In genomic region chr5:120696057-120696743, GRCm38 (mm10) we compare ENCODE assay signal across 19 mouse cellular contexts. TPM values are rescaled to one million over a fixed set of nuclear protein-coding genes. Genes with fewer than 3 reads are reported as not detected.
A peak's percentile ranks its signal among the peaks of the same experiment; 100 is the strongest.
DNase-seq lines count a peak whose midpoint lies in the region; ATAC-seq and TF ChIP-seq lines count a peak whose summit lies in the region.
"Had no signal": no experiment of that assay in that cellular context is flagged by ENCODE, and none has a peak within 500 bp of the region (broad histone marks: within the 10 kb centered on the region; RNA-seq: fewer than 3 reads in every experiment).

No protein-coding gene starts in this region.

- no peak for ATAC-seq in hindbrain, postnatal 0 days
- ATAC-seq in hindbrain, embryonic 14.5 days (ENCODE audit: low FRiP score): no peak
- peak; percentile 42; the same call in 1 of the 2 replicates for ATAC-seq in liver, embryonic 15.5 days (ENCODE audit: insufficient read depth)
- ATAC-seq: hindbrain, embryonic 16.5 days had no signal

- H3K9ac ChIP-seq in hindbrain, postnatal 0 days (replicated peaks; ENCODE audit: low read length): no peak overlapping the region
- H3K9ac ChIP-seq in hindbrain, embryonic 14.5 days: no peak overlapping the region
- H3K9ac ChIP-seq in liver, embryonic 15.5 days: no peak overlapping the region
- H3K9ac ChIP-seq: embryonic facial prominence, embryonic 13.5 days; forebrain, embryonic 12.5 days; heart, embryonic 15.5 days; lung, embryonic 14.5 days; neural tube, embryonic 12.5 days had no signal

- peaks cover 25% of the 10 kb centered on the region for H3K4me1 ChIP-seq in hindbrain, postnatal 0 days (ENCODE audit: insufficient read depth, low read length)
- H3K4me1 ChIP-seq in hindbrain, embryonic 14.5 days (replicated peaks; ENCODE audit: control insufficient read depth, insufficient read depth, low read length): peaks cover 21% of the 10 kb centered on the region; the same call in 1 of the 2 replicates
- H3K4me1 ChIP-seq in E14TG2a.4 (replicated peaks; ENCODE audit: low read depth, low read length): peaks cover 89% of the 10 kb centered on the region
- 0 out of 2 replicates have a peak, but pooled peaks cover 2% of the 10 kb centered on the region for H3K4me1 ChIP-seq in liver, embryonic 15.5 days (replicated peaks)

- peaks cover 20% of the 10 kb centered on the region for H3K36me3 ChIP-seq in hindbrain, postnatal 0 days (ENCODE audit: insufficient read depth, low read length)
- H3K36me3 ChIP-seq in hindbrain, embryonic 14.5 days (replicated peaks; ENCODE audit: control insufficient read depth, insufficient read depth): peaks cover 35% of the 10 kb centered on the region
- H3K36me3 ChIP-seq in E14TG2a.4 (ENCODE audit: insufficient read depth, low read length): no peaks in the 10 kb centered on the region
- H3K36me3 ChIP-seq in liver, embryonic 15.5 days (replicated peaks): no peaks in the 10 kb centered on the region
- H3K36me3 ChIP-seq: heart, embryonic 15.5 days had no signal

- H3K27ac ChIP-seq in hindbrain, postnatal 0 days: no peak overlapping the region
- H3K27ac ChIP-seq in hindbrain, embryonic 14.5 days: no peak overlapping the region
- H3K27ac ChIP-seq in liver, embryonic 15.5 days (replicated peaks): no peak overlapping the region
- H3K27ac ChIP-seq: embryonic facial prominence, embryonic 13.5 days; forebrain, embryonic 12.5 days; heart, embryonic 15.5 days; kidney, postnatal 0 days; left cerebral cortex, adult 2 months; neural tube, embryonic 12.5 days had no signal

- no peaks in the 10 kb centered on the region for H3K27me3 ChIP-seq in hindbrain, postnatal 0 days (ENCODE audit: insufficient read depth, low read length)
- H3K27me3 ChIP-seq in hindbrain, embryonic 14.5 days (ENCODE audit: control insufficient read depth, insufficient read depth, low read length): peaks cover 36% of the 10 kb centered on the region
- peaks cover 38% of the 10 kb centered on the region for H3K27me3 ChIP-seq in E14TG2a.4 (ENCODE audit: insufficient read depth, low read length)
- H3K27me3 ChIP-seq in liver, embryonic 15.5 days: peaks cover 73% of the 10 kb centered on the region

- 73% methylated on average over 16 of the region's 16 CpGs for WGBS in hindbrain, postnatal 0 days
- 70% methylated on average over 16 of the region's 16 CpGs for WGBS in hindbrain, embryonic 14.5 days
- WGBS in liver, embryonic 15.5 days (ENCODE audit: insufficient replicate concordance): 51% methylated on average over 16 of the region's 16 CpGs

- no peak overlapping the region for H3K4me3 ChIP-seq in hindbrain, postnatal 0 days (ENCODE audit: low read length)
- no peak overlapping the region for H3K4me3 ChIP-seq in hindbrain, embryonic 14.5 days (replicated peaks; ENCODE audit: low read length)
- H3K4me3 ChIP-seq in E14TG2a.4 (replicated peaks; ENCODE audit: low read length): peak overlapping the region; percentile 55
- H3K4me3 ChIP-seq in liver, embryonic 15.5 days (replicated peaks): no peak overlapping the region
- H3K4me3 ChIP-seq: embryonic facial prominence, embryonic 13.5 days; forebrain, embryonic 12.5 days; heart, embryonic 15.5 days; left cerebral cortex, adult 2 months; neural tube, embryonic 12.5 days had no signal

- TF ChIP-seq CTCF in hindbrain, postnatal 0 days (IDR thresholded peaks at IDR 0.05; ENCODE audit: low read depth): no peak
- no peak for TF ChIP-seq CTCF in E14TG2a.4 (conservative IDR thresholded peaks at IDR 0.05; ENCODE audit: low read length)

- H3K4me2 ChIP-seq in hindbrain, postnatal 0 days (ENCODE audit: low read depth, low read length): no peak overlapping the region
- H3K4me2 ChIP-seq in hindbrain, embryonic 14.5 days (replicated peaks): no peak overlapping the region
- no peak overlapping the region for H3K4me2 ChIP-seq in liver, embryonic 15.5 days
- H3K4me2 ChIP-seq: embryonic facial prominence, embryonic 13.5 days; forebrain, embryonic 12.5 days; heart, embryonic 15.5 days; lung, embryonic 14.5 days; neural tube, embryonic 12.5 days had no signal

- DNase-seq in hindbrain, postnatal 0 days (ENCODE audit: low spot score): peak; percentile 65
- DNase-seq in hindbrain, embryonic 14.5 days (ENCODE audit: low spot score): no peak
- peak; percentile 63 to 70 for DNase-seq in B cell, adult 2 months
- DNase-seq in urinary bladder, adult 18-20 months (ENCODE audit: low spot score in 2 of 2): no peak
- DNase-seq in urinary bladder, adult 2 months (ENCODE audit: low spot score): no peak
- DNase-seq: adrenal gland, postnatal 14 days; cerebellum, adult 8-10 months; lung, embryonic 14.5 days; thymus, postnatal 25 days had no signal

- no peaks in the 10 kb centered on the region for H3K9me3 ChIP-seq in hindbrain, postnatal 0 days (ENCODE audit: low read length)
- no peaks in the 10 kb centered on the region for H3K9me3 ChIP-seq in hindbrain, embryonic 14.5 days (ENCODE audit: control insufficient read depth, low read length)
- H3K9me3 ChIP-seq in E14TG2a.4 (ENCODE audit: low read length): no peaks in the 10 kb centered on the region
- H3K9me3 ChIP-seq in liver, embryonic 15.5 days (replicated peaks): no peaks in the 10 kb centered on the region
- H3K9me3 ChIP-seq: embryonic facial prominence, embryonic 13.5 days; forebrain, embryonic 12.5 days; heart, embryonic 15.5 days; neural tube, embryonic 12.5 days had no signal

RNA-seq across cellular contexts. Expression of gene Dtx1, which starts 15.5 kb away (rescaled TPM):
- 230 and 246 TPM in 2 replicates for total RNA-seq in hindbrain, postnatal 0 days (2014; rRNA removed)
- polyA plus RNA-seq in hindbrain, postnatal 0 days (2015; fragmentation: Nextera tagmentation; extraction: Ambion mirVana): 51.4 and 52.9 TPM in 2 replicates
- polyA plus RNA-seq in hindbrain, embryonic 14.5 days (2014; fragmentation: Nextera tagmentation; extraction: Ambion mirVana): 53.9 and 64.1 TPM in 2 replicates
- 0.06 TPM in 2 replicates for polyA plus RNA-seq in liver, embryonic 15.5 days (2015; fragmentation: Nextera tagmentation; extraction: Ambion mirVana)
- 6.6 and 12.5 TPM in 2 replicates for polyA plus RNA-seq in urinary bladder, adult 2 months (2012; rRNA removed)

RNA-seq across cellular contexts. Expression of gene Rasal1, which starts 47.6 kb away (rescaled TPM):
- total RNA-seq in hindbrain, postnatal 0 days (2014; rRNA removed): 3.9 and 8.2 TPM in 2 replicates
- polyA plus RNA-seq in hindbrain, postnatal 0 days (2015; fragmentation: Nextera tagmentation; extraction: Ambion mirVana): 3.2 and 4.7 TPM in 2 replicates
- 0.31 and 0.74 TPM in 2 replicates for polyA plus RNA-seq in hindbrain, embryonic 14.5 days (2014; fragmentation: Nextera tagmentation; extraction: Ambion mirVana)
- 0.07 and 0.32 TPM in 2 replicates for polyA plus RNA-seq in liver, embryonic 15.5 days (2015; fragmentation: Nextera tagmentation; extraction: Ambion mirVana)
- 0.81 and 1.3 TPM in 2 replicates for polyA plus RNA-seq in urinary bladder, adult 2 months (2012; rRNA removed)
- total RNA-seq: gastrocnemius, postnatal 4 days had no signal
- polyA plus RNA-seq: lung, embryonic 14.5 days had no signal

RNA-seq across cellular contexts. Expression of gene Oas2, which starts 53.5 kb away (rescaled TPM):
- total RNA-seq in hindbrain, postnatal 0 days (2014; rRNA removed): 0.43 and 1.3 TPM in 2 replicates
- 0.24 and 0.45 TPM in 2 replicates for polyA plus RNA-seq in hindbrain, postnatal 0 days (2015; fragmentation: Nextera tagmentation; extraction: Ambion mirVana)
- polyA plus RNA-seq in hindbrain, embryonic 14.5 days (2014; fragmentation: Nextera tagmentation; extraction: Ambion mirVana): 0.16 and 0.32 TPM in 2 replicates
- 0.75 and 0.81 TPM in 2 replicates for polyA plus RNA-seq in liver, embryonic 15.5 days (2015; fragmentation: Nextera tagmentation; extraction: Ambion mirVana)
- polyA plus RNA-seq in urinary bladder, adult 2 months (2012; rRNA removed): 8.3 and 9.0 TPM in 2 replicates

Comparison
In these comparisons a context has a peak if more than half of its experiments do, and no peak if none do; other contexts are left out.
1. DNase-seq: peak in hindbrain, postnatal 0 days (single experiment) and B cell, adult 2 months (2 of 2); none in hindbrain, embryonic 14.5 days (single experiment), urinary bladder, adult 18-20 months (0 of 2) and urinary bladder, adult 2 months (single experiment).